Mouse (Mus musculus) gastrocnemius, postnatal 25 days (tissue): ENCODE results near the gene Cnot10. TPM values are rescaled to one million over a fixed set of nuclear protein-coding genes. Genes with fewer than 3 reads are reported as not detected.

Experiments
- DNase-seq: peaks from one replicate; pipeline ENCODE4 v3.0.0; 2022
- total RNA-seq, 2 experiments: library from RNA; stranded (reverse); gene quantifications; 1 replicate in 1 of 2; 2 replicates in 1 of 2; pipeline ENCODE4 v1.2.3; 2021

Gene Cnot10
- total RNA-seq, 2 experiments from 2014 or later = 13.5 to 14.4 TPM

DNA sequence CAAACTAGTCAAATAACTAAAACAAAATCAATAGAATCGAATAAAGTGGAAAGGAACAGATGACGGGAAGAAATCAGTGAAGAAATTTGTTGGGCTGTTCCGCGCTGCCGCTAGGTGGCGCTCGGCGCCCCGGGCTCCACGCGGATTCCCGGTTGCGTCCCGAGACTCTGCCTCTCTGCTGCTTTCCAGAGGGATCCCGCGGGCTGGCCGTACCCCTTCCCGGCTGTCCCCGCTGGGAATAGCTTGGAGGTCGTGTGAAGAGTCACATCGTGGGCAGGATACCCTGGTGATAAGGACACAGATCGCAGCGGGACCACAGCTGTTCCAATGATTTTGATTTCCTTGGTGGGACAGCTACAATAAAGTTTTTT, 56.2 kb downstream of the Cnot10 start:
- DNase-seq = peak; percentile 49

DNA sequence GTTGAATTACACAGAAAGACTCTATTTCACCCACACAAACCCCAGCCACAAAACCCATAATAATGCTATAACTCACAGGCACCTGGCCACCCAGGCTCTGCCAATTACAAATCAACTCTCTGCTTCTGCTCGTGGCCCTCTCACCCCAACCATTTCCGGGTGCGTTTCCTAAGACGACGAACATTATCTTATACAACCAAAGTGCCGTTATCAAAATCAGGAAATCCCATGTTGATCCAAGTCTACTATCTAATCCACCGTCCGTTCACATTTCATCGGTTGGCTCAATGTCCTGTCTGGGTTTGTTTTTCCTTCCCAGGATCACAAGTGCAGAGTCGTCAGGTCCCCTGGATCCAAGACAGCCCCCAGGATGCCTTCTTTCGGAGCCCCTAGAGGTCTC, 61.3 kb downstream of the Cnot10 start:
- no peak for DNase-seq

DNA sequence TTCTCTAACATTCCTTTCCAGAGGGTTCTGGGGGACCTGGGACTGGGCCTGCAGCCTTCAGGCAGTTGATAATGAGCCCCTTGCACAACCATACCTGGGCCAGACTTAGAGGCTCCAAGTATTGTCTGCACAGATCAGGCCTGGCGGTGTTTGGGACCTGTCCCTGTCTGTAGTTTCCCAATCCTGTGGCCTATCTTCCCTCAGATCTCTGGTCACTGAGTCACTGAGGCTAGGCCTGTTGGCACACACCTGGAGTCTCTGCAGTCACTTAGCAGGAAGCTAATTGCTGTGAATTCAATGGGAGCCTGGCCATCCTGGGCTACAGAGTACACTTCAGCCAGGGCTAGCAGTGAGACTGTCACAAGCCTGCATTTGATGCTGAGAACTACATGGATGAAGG, 64.0 kb downstream of the Cnot10 start:
- DNase-seq = no peak

DNA sequence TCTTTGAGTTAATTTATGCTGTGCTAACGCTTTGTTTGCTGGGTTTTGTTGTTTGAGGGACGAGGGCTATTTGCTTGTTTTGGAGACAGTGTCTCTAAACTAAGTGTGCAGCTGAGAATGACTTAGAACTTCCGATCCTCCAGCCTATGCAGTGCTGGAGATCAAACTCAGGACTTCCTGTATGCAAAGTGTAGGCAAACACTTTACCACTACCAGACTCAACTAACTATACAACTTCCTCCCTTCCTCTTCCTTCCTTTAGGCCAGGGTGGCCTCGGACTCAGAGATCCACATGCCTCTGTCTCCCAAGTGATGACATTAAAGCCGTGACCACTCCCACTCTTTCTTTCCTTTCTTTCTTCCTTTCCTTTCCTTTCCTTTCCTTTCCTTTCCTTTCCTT, 66.5 kb downstream of the Cnot10 start:
- DNase-seq = no peak

DNA sequence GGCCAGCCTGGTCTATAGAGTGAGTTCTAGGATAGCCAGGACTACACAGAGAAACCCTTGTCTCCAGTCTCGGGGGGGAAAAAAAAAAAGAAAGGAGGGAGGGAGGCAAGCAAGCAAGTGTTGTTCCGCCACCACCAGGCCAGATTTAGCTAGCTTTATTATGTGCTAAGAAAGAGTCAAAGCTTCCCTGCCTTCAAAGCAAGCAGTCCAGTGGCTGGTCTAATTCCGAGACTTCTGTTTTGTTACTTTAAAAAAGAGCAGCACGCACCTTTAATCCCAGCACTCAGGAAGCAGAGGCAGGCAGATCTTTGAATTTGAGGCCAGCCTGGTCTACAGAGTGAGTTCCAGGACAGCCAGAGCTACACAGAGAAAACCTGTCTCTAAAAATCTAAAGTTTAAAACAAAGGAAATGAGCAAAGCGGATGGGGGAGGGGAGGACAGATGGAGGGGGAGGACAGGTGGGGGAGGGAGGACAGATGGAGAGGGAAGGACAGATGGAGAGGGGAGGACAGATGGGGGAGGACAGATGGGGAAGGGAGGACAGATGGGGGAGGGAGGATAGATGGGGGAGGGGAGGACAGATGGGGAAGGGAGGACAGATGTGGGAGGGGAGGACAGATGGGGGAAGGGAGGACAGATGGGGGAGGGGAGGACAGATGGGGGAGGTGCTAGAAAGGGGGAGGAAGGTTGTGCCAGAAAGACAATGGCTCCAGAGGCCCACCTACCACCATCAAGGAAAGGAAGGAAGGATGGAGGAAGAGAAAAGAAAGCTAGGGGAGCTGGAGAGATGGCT, 71.1 kb downstream of the Cnot10 start:
- DNase-seq = no peak

DNA sequence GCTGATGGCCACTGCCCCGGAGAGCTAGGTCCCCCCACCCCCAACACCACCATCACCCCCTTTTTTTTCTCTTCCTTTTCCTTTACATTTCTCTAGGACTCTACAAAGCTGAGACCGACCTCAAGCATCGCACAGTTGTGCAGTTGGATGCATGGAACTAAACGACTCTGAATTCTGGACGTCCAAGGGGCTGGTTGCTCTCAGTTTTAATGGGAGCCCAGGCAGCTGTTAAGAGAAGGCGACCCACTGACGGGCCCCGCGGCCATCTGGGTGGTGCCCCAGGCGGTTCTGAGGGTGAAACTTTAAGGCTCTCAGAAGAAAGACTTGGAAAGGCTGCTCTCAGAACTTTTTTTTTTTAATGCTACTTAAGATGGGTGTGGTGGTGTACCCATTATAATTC, 75.3 kb downstream of the Cnot10 start:
- DNase-seq = no peak

DNA sequence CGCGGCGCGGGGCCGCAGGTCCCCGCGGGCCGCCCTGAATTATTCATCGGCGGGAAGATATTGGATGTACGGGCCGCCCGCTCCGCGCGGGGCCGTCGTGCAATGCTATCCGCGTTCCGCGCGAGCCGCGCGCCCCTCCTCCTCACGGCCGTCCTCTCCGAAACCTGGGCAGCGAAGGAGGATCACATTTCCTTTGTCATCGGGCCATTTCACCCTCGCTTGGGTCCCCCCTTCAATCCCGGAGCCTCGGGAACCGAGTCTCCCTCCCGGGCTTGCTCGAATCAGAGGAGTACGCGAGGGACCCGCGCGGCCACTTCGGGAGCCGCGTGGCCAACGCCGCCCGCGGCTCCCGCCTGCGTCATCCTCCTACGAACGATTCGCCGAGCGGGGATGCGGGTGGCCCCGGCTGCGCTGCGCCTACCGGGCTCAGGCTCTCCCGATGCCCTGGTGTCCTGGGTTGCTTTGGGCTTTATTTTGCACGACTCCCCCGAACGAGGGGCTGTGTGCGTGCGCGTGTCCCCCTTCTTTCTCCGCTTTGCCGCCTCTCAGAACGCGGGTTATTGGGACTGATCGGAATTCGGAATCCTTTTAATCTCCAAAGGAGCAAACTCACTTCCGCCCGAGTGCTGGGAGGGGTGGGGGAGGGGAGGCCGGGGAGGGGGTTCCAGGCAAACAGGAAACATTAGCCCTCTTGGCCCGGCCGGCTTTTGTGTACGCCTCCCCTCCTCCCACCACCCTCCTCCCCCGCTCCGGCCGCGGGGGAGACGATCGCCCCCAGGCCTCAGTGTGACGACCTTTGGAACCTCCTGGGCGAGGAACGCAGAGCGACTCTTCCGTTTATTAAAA, 76.0 kb downstream of the Cnot10 start, which contains the start of gene Trim71:
TSS of gene Trim71 (minus strand) at position 609 of the 846 bp plus-strand sequence.
- no peak for DNase-seq

DNA sequence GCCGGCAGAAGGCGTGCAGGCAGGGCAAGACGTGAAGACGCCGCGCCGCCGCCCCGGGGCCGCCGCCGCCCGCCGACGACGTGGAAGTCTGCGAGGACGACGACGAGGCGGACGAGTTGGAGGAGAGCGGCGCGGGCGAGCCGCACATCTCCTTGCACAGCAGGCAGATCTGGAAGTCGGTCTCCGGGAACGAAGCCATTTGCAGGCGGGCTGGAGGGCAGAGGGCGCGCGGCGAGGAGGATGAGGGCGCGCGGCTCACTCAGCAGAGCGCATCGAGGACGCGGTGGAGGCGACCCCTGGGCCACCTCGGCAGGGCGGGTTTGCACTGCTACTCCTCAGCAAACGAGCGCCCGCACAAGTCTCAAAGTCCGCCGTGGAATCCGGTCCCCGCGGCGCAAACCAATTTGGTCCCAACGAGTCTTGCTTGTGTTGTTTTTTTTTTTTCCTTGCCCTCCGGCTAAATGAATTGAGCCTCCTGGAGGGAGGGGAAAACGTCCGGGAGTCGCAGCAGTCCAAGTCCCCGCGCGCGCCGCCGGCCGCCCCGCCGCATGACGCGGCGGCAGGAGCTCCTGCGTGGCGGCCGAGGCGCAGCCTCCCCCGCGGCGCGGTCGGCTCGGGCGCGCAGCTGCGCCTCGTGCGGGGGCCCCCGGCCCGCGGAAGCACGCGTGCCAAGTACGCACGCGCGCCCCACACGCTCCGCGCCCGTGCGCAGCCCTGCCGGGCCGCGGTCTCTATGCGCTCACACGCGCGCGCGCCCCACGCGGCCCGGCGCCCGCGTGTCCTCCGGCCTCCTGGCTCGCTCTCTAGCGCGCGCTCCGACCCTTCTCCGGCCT, 76.8 kb downstream of the Cnot10 start:
- no peak for DNase-seq

DNA sequence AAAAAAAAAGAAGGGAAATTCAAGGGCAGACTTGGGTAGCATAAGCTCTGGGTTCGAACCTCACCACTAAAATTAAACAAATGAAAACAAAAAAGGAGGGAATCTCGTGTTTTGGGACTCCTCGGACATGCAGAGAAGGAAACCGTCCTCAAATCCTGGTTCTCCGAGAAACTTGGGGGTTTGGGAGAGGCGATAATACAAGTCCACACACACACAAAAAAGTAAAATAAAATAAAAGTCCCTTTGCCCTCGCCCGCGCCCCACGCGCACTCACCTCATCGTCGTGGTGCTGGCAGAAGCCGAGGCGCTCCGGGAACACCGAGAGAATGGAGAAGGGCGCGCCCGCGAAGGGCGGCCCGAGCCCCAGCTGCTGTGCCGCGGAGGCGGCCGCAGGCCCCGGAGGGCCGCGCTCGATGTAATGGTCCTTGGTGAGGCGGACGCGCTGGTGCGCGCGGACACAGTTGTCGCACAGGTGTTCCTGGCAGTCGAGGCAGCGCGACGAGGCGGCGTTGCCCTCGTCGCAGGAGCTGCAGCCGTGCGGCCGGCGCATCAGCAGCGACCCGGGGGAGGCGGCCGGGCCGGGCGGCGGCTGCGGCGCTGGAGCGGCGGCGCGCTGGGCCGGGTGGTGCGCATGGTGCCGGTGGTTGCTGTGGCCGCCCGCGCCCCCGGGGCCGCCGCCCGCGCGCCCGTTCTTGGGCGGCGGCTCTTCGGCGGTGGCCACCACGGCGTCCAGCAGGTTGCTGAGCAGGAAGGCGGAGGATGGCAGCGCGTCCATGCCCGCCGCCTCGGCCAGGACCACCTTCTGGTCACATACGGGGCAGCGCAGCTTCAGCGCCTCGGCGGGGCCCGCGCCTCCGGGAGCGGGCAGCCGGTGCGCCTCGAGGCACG, 77.7 kb downstream of the Cnot10 start:
- no peak for DNase-seq

DNA sequence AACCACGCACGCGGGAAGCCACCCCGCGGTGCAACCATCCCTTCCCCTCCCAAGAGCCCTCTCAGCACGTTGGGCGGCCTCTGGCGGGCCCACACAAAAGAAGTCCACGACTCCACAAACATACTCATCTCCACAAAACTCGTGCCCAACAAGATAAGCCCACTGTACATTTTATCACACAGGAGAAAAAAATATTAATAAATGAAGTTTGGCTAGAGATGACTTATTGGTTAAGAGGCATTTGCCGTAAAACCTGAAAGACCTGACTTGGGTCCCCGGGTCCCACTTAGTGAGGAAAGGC, 78.4 kb downstream of the Cnot10 start:
- DNase-seq = no peak

DNA sequence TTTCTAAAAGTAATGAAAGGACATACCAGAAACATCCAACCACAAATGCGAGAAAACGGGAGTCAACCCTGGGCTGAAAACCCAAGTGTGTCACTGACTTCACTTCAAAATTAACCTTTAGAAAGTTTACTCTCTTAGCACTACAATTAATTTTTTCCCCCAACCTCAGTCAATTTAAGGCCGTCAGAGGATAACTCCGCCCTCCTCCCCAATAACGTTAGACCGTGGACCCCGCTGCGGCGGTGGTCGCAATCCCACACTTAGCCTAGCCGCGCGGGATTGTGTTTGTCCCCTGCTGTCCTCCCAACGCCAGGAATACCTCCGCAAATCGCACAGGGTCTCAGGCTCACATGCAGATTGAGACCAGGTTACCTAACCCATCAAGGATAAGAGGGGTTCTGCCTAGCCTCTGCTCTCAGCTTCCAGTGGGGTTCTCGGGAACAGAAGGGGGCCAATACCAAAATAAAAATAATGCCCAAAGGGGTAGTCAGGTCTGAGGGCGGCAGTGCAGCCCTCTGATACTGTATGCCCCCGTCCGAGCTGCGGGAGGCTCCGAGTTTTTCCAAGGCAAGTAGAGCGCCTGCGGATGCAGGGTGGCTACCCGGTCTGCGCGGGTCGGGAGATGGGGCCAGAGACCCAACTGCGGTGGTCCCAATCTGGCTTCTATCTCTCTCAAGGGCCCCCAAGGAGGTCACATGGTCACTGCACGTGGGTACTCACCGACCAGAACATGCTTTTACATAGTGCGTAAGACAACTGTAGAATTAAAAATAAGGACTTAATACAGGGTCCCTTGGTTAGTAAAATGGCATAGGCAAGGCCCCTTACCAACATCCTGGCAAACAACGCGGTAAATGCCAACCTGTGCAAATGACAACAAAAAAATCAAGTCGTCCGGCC, 79.0 kb downstream of the Cnot10 start:
- DNase-seq = no peak

DNA sequence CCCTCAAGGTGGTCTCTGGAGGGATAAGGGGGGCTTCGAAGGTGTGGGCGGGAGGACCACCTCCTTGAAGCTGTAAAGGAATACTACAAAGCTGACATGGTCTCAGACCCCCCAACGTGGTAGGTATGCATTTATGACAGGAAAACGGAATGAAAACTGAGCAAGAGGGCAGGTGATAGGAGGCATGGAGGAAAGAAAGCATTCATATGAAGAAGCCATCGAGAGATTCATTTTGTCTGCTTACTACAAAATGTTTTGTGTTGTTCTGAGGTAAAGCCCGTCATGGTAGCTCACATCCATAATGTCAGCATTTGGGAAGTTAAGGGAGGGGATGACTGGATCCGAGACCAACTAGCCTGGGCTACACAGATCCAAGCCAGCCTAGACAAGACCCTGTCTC, 79.8 kb downstream of the Cnot10 start:
- DNase-seq = no peak

DNA sequence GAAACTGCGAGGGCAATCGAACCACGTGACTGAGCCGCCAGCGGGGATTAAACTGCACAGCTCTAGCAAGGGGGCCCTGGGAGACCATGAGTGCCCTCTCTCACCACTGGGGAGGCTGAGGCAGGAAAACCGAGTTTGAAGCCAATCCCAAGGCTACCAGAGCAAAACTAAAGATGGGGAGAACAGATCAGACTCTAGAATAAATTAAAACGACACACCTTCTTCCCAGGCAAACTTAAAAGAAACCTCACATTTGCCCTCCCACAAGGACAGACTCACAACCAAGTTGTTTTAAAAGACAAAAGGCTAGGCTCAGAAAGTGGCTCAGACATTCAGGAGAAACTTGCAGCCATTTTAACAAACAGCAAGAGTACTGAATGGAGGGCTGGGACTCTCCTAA, 82.9 kb downstream of the Cnot10 start:
- no peak for DNase-seq

DNA sequence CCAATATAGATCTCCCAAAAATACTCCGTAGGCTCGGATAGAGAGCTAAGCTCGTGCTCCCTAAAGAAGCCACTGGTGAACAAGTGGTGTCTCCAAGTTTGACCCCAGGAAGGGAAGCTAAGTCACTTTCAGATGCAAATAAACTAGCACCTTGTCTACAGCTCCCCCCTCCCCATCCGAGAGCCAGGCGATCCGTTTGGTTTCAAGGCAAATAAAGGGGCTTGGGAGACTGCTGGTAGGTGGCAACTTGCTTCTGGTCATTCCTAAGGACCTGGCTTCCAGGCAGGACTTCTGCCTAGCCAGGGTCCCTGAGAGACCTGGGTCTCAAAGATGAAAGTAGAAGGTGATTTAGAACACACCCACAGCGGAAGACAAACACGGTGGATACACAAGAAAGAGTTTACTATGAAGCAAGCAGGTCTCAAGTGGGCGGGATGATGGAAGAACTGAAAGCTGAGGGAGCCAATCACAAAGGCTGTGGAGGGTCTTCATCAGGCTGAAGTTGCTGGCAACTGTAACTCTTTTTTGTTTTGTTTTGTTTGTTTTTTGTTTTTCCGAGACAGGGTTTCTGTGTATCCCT, 83.6 kb downstream of the Cnot10 start:
- no peak for DNase-seq

DNA sequence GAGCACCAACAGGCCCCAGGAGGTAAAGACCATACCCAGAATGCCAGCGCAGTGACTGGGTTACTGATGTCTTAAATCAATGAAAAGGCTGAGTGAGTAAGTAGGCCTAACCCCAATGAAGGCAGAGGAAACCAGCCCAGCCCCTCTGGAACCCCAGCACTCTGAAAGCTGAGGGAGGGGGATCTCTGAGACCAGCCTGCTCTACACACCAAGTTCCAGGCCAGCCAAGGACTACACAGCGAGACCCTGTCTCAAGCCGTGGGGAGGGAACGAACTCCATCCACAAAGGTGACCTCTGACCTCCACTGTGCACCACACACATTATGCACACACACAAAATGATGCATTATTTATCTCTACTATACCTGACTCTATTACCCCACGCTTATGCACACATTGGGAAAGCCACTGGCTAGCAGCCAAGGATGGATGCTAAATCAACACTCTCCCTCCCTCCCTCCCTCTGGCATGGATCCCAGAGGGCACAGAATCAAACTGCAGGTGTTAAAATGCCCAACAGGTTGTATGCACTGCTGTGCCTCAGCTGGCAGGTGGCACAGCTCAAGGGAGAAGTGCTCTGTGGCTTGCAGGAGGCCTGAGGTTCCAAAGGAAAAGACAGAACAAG, 85.5 kb downstream of the Cnot10 start:
- DNase-seq = no peak

DNA sequence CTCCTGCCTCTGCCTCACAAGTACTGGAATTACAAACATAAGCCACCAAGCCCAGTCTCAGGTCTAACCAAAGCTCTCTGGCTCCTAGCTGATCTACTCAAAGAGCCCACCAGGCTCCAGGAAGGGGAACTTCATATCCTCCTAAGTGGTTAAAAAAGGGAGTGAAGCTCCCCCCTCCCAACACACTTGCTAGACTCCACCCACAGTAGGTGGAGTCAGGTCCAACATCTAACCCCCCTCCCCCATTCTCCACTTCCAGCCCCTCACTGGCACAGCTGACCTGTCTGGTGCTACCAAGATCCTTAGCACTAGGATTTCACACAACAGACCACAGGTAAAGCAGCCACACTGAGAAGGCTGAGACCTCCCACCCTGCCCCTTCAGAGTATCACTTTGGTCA, 86.2 kb downstream of the Cnot10 start:
- no peak for DNase-seq

DNA sequence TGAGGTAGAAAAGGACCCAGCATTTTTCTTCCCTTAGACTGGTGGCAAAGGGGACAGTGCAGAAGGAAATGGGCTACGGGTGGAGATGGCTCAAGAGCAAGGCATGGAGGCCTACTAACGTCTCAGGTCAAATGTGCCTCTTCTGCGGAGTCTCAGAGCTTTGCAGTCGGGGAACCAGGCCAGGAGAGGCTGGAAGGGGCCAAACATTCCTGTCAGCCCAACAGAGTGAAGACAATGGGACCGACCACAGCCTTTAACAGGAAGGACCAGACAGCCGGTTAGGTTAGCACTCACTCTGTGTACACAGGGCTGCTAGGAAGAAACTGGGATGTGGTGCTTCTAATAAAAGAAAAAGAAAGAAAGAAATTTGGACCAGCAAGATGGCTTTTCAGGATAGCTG, 90.0 kb downstream of the Cnot10 start:
- DNase-seq = no peak

DNA sequence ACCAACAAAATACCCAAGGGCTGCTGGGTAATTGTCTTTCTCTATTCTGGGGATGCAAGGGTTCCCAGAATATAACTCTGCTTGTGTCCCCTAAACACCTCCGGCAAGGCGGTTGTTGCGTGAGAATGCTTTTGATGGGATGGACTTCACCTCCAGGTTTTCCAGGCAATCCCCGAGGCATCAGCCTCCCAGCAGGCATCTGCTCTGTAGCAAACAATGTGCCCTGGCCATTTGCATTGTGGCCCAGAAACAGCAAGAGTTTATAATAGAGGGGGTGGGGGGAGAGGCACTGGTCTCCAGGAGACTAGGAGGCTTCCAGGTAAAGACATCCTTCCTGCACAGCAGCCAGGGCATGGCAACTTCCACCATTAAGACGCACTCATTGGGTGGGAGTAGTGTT, 90.9 kb downstream of the Cnot10 start:
- DNase-seq = no peak

DNA sequence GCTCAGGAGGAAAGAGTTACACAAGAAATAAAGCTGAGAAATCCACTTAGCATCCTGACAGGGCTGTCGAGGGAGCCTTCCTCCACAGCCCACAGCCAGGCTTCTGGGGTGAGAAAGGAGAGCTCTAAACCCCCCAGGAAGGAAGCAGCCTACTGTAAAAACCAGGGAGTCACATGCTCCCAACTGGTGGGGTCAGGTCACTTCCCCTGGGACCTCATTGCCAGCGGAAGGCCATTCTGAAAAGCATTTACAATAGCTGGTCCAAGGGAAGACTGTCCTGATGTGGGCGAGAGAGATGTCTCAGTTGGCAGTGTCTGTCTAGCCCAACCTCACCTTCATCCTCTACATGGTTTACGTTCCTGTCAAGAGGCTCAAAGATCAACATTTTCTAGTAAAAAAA, 91.5 kb downstream of the Cnot10 start:
- no peak for DNase-seq

DNA sequence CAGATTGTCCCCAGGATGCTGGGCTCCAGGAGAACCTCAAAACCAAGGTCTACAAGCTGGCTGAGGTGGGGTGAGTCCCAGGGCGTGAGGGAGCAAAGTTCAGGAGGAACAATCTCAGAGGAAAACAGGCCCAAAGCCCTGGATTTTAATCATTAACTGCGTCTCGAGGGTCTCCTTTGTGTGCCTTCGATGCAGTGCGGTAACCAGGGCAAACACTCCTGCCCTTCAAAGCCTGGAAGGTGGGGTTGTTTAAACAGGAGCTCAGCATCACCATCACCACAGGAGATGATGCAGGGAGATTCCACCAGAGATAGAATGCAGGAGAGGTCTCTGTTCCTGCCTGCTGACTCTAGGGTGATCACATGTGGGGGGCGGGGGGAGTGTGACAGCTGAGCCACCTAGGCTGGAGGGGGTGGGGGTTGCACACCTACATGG, 92.3 kb downstream of the Cnot10 start:
- DNase-seq = no peak
